Mouse (Mus musculus): ENCODE measurements at regions not wholly inside any gene's neighbourhood (a gene's known extent, or its start where the extent isn't known, plus 50 kb on each side); places are given as distances from the start of the nearest gene placed in this dataset.

DNA sequence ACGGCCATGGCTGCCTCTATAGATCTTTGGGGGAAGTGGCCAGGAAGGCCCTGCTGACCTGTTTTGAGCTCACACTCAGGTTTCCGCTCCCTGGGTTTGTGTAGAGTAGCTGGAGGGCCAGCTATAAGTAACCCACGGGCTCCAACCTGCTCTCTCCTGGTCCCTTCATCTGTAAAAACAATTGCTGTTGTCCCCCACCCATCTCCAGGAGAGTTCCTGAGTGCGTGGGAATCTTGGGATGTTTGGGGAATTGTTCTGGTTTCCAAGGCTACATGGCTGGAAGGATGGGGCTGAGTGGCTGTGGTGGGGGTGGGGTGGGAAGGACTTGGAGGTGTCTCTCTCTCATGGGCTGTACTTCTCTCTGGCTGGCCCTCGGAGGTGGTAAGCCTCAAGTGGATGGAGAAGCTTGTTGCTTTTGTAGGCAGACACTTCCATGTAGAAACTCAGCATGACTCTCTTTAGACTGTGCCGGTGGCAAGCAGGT is 86.0 kb downstream of the Ackr3 start:
- no peak for DNase-seq

DNA sequence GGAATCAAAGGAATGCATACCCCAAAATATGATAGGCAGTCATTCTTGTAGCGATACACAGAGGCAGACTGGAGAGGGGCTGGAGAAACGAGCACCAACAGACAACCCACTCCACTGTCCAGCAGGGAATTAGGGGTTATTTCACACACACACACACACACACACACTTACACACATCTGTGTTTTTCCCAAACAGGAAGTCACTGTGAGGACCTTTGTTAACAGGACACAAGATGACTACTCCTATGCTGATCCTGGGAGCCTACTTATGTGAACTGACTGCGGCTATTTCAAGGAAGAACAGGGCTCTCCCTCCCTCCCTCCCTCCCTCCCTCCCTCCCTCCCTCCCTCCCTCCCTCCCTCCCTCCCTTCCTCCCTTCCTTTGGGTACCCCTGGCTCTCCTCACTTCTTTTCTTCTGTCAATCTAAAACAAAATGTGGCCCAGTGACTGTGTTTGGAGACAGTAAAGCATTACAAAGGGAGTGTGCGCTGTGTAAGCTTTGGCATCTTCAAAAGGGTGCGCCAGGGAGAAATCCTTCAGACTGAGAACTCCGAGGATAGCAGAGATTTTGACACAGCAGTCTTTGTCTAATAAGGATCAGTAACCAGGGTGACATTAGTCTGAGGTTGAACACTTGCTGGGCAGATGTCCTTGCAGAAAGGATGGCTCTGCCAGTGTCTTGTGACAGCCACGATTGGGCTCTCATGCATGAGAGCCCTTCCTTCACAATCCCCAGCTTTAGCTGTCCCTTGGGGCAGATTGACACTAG is 86.8 kb downstream of the Ackr3 start:
- no peak for DNase-seq

DNA sequence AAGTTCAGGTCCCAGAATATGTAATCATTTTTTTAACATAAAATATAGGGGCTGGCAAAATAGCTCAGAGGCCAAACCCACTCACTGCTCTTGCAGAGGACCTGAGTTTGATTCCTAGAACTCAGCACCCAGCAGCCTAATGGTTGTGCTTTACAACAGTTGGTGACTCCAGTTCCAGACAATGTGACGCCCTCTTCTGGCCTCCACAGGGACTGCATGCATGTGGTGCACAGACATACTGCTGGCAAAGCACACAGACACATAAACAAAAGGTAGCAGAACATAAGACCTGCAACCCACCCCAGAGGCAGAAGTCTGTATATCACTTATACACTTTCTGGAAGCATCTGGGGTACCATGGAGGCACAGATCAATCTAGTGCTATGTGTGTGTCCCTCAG is 87.5 kb downstream of the Ackr3 start:
- no peak for DNase-seq

DNA sequence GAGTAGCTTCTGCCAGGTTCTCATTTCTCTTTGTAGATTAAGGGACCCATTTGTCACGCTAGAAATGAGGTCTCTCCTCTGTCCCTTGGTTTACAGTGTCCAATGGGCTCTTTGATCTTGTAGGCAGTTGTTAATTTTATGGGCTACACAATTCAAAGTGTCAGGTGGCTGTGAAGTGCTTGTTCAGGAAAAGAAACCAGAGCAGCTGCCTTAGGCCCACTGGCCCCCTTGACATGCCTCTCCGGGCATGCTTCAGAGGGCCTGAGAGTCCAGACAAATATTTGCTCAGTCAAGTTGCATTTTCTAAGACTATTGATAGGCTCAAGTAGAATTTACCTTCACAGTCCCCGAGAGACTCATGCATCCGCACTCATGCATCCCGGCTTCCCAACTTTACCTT is 94.0 kb downstream of the Ackr3 start:
- no peak for DNase-seq

DNA sequence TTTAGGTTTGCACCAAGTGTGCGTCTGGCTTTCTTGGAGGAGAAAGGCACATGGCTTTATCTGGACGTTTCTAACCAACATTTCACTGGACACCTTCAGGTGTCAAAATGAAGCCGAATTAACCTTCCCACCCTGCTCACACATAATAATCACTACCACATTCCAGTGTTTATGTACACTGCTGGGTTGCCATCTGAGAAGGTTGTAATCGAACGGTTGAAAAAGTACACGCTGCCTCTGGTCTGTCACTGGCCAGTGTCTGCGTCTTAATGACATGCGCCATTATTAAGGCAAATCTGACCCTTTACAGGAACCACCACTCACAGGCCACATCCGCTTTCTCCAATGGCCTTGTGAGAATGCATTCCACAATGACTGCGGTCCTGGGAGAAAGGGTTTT is 96.4 kb downstream of the Ackr3 start:
- no peak for DNase-seq

DNA sequence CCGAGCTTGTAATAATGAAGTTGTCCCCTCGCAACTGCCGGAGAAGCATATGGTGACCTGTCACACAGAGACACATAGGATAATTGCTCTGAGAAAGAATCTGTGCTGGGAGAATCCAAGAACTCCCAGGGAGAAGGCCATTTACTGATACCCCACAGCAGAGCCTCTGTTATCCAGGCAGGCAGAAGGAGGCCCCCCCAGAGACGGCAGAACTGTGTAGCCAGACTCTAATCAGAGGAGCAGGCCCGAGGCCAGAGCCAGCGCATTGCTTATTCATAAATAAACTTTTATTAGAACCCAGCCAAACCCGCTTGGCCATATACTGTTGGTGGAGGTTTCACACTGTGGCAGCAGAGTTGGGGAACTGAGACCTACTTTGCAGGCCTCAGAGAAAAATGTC is 100.6 kb downstream of the Ackr3 start:
- DNase-seq = no peak

- DNase-seq = no peak
Observed at GRCm38 (mm10) chr1:90311016-90311415, 107.2 kb downstream of the Ackr3 start.

DNA sequence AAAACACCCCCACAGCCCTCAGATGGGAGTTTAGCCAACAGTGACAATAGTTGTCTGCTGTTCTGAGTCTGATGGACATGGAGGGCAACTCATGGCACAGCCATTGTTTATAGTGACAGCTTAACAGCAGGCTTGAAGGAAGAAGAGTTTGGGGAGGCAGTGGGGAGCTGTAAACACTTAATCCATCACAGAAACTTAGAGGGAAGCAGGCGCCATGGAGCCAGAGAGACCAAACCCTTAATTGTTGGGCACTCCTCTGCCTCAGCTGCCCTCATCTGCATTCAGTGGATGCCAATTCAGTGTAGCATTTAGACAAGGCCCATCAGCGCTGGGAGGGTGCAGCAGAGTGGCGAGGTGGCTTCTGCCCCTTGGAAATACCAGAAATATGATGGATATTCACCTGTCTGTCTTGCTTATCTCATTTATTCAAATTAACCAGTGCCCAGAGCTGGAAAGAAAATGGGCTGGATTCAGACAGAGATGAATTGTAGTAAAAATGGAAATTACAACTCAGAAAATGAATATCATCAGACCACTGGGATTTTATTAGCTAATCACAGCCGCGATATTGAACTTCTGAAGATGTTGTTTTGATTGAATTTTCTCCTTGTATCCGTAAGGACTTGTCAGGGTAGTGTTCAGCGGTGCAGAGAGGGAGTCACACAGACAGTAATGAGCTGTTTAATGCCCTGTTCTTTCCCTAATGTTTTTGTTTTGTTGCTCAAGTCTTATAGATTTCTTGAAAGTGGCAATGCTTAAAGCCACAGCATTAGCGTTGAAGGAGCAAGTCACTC is 108.1 kb downstream of the Ackr3 start:
- DNase-seq = no peak

GRCm38 (mm10) chr1:90313750-90314359 is 110.1 kb downstream of the Ackr3 start:
- DNase-seq = no peak

GRCm38 (mm10) chr1:90317902-90318301 is 114.1 kb downstream of the Ackr3 start:
- no peak for DNase-seq

DNA sequence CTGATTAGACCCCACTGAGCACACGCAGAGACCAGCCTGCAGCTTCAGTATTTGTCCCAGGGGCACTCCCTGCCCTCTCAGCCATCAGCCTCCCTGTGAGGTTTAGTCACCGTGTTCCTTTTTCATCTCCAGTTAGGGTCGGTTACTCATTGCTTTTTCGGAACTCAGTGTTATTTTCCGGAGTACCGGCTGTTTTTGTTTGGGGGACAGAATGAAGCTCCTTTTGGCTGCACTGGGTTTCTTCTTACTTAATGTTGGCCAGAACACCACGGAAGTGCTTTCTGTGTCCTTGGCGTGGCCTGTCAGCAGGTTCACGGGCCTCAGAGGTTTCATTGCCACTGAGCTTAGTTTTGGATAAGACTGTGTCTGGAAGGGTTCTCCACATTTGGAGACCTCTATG is 114.7 kb downstream of the Ackr3 start:
- DNase-seq = no peak

- DNase-seq = no peak
Observed at GRCm38 (mm10) chr1:90320518-90320917, 116.7 kb downstream of the Ackr3 start.

- no peak for DNase-seq
Observed at GRCm38 (mm10) chr1:90321501-90321900, 117.7 kb downstream of the Ackr3 start.

DNA sequence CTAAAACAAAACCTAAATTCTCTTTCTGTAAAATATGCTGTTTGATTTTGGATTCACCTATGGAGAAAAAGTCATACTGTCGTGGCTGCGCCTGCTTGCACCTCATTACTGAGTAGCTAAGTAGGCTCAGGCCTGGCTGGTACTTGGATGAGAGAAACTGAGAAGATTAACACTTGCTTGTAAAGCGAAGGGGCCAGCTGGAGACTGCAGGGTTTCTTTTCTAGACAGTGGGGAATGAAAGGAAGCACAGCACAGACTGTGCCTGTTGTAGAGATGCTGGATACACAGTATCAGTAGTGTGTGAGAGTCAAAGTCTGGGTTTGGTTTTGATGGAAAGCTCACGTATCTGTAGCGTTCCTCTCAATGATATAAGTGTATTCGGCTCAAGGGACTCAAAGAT is 123.5 kb downstream of the Ackr3 start:
- DNase-seq = no peak

GRCm38 (mm10) chr1:90332531-90332930 is 128.8 kb downstream of the Ackr3 start:
- no peak for DNase-seq

DNA sequence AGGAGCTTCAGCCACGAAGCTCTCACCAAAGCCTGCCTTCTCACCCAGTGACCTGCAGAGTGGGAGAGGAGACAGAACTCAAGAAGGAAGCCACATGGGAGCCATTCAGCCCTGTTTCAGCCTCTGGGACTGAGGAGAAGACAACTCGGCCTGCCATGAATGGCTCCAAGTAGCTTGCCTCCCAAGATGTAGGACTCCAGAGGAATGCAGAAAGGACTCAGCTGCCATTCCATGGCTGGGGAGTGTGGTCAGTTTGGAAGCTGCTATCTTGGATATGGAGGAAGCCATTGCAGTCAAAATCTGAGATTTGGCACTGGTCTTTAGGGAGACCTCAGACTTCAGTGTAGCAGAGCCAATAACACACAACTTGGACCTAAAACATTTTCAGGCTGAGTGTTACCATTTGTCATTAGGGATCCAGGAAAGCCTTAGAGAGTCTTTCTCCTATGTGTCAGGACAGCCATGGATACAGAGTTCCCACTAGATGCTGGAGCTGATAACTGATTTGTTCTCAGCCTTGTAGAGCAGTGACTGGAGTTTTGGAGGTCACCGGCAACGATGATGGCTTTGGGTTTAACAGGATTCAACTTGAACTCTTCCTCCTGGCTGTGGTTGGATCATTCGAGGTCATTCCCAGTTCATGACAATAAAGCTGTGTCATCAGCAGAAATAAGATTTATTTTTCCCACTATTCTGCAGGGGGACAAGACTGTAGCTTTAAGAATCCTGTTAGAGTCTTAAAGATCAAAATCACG is 130.1 kb downstream of the Ackr3 start:
- no peak for DNase-seq

- DNase-seq = peak; percentile 70
Observed at GRCm38 (mm10) chr1:90335001-90335747, 131.4 kb downstream of the Ackr3 start.

GRCm38 (mm10) chr1:90337876-90338316 is 134.1 kb downstream of the Ackr3 start:
- no peak for DNase-seq

GRCm38 (mm10) chr1:90342346-90342745 is 138.6 kb downstream of the Ackr3 start:
- DNase-seq = no peak

DNA sequence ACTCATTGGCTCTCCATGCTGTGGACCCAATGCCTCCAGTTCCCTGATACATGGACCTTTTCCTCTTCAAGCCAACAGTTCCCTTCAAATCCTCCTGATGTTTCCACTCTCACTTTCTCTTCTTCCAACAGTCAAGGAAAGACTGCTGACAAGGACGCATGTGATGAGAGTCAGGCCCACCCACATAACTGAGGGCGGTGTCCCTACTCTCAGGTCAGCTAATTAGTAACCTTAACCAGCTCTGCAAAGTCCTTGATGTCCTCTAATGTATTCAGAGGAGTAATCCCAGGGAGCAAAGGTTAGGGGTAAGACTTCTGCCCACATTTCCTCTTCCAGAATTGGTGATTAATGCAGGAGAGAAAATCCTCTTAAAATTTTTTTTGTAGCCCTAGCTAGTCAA is 139.7 kb downstream of the Ackr3 start:
- peak; percentile 25 for DNase-seq

DNA sequence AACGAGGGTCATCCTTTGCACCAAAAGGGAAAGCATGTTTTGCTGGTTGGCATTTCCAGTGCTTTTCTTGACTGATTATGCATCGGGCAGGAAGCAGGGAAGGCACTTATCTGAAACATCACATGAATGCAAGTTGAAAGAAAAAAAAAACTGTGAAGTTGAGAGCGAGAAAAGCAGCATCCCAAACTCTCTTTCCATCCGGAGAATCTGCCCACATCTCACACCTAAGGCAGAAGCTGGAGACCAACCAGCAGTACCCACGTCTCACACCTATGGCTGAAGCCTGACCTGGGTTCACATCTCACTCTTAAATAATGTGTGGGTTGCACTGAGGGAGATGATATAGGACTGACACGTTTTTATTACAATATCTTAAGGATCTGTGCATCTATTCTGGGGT is 143.3 kb downstream of the Ackr3 start:
- no peak for DNase-seq

DNA sequence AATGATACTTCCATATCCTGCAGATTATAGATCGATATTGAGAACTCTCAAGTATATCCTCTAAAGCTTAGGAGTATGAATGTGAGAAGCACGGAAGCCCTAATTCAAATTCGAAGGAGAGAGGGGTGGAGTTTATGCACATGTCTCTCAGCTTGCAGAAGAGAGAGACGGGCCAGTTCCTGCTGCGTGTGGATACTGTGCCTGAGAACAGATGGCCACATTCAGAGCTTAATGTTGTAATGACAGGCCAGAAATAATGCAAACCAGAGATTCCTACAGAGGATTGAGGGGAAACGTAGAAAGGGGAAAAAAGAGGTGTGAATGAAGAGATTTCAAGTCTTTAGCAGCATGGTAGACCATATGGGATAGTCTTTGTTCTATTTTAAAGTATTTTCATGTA is 145.8 kb downstream of the Ackr3 start:
- DNase-seq = no peak
